Mouse (Mus musculus) lung, postnatal 0 days (tissue): Measurements from ENCODE around the gene Klk1b8.

Experiments
- CTCF ChIP-seq: IDR thresholded peaks from 2 replicates; pipeline ENCODE4 v1.5.1; 2016; ENCODE audit warnings: antibody characterized with exemption, mild to moderate bottlenecking
- EP300 ChIP-seq: IDR thresholded peaks from 2 replicates; pipeline ENCODE4 v1.6.1; 2016; ENCODE audit warnings: antibody characterized with exemption, mild to moderate bottlenecking, control low read depth

GRCm38 (mm10) chr7:43952703-43953102, 2.2 kb downstream of the Klk1b8 start:
- no peak for TF ChIP-seq CTCF
- TF ChIP-seq EP300, result no peak
